Mouse (Mus musculus) megakaryocyte, embryonic 14.5 days (primary cell): ENCODE measurements around the gene Ppp1r21.

Experiments used
- FLI1 ChIP-seq: IDR thresholded peaks from 2 replicates; pipeline ENCODE4 v1.6.1; 2012; ENCODE audit warnings: low read length, inconsistent platforms, mixed read lengths
- GATA1 ChIP-seq: IDR thresholded peaks from 3 replicates; pipeline ENCODE4 v1.6.1; 2012; ENCODE audit warnings: mixed read lengths, low read length, inconsistent platforms, borderline replicate concordance

DNA sequence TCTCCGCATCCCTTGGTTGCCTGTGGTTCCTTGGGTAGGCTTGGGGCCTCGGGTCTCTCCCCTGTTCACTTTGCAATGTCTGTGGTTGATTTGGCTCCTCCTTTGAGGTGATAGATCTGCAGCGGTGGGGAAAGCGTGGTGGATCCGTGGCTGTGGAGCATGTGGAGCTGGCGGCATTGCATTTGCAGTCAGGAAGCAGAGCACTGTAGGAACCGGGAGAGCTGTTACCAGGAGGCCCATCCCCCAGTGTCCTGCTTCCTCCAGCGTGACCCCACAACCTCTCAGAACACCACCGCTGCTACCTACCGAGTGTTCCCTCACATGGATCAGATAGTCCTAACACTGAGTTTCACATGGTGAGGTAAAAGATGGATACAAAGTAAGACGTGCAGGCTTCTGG lies 40.9 kb downstream of the Ppp1r21 start:
- TF ChIP-seq GATA1 (no peak), FLI1 (no peak)
